Mouse (Mus musculus): ENCODE data around the gene Pecr. TPM values are rescaled to one million over a fixed set of nuclear protein-coding genes. Genes with fewer than 3 reads are reported as not detected.

Gene Pecr
- polyA plus RNA-seq, 1 experiment = 2.8 TPM

DNA sequence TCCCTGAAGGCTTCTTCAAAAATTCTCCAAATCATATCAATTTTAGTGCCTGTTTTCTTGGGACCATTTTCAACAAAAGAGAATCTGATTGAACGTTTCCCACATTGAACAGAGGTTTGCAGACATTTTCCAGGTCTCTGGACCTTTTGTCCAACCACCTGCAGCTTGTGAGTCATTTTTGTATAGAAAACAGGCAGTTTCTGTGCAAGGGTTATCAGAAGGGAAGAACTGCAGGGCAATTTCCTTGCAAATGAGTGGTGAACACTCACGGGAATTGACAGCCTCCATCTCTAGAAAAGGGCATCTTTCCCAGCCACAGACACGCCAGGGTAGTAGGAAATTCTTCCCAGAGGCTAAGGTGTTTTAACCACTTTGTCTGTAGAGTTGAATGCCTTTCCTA is 22.1 kb upstream of the Pecr start:
- no peaks in the 10 kb centered on the region for H3K27me3 ChIP-seq (ENCODE audit: control insufficient read depth, insufficient read depth, low read length)
- TF ChIP-seq POLR2A (IDR thresholded peaks at IDR 0.05; ENCODE audit: low read depth, low read length) (no peak), CTCF (IDR thresholded peaks at IDR 0.05; ENCODE audit: extremely low read depth, insufficient read depth, insufficient read length, insufficient replicate concordance) (no peak)
- no peak overlapping the region for H3K27ac ChIP-seq (ENCODE audit: insufficient read depth, low read length)
- H3K4me3 ChIP-seq (ENCODE audit: extremely low read depth, insufficient read depth, insufficient read length) = no peak overlapping the region; the same call in 1 of the 2 replicates
- 75% methylated on average over 3 of the region's 3 CpGs for WGBS
- H3K36me3 ChIP-seq (ENCODE audit: control insufficient read depth, insufficient read depth, low read length) = no peaks in the 10 kb centered on the region
- DNase-seq (ENCODE audit: low read depth in 1 of 2, low spot score in 2 of 2) = no peak
- H3K4me1 ChIP-seq (ENCODE audit: control insufficient read depth, insufficient read depth, insufficient read length) = no peaks in the 10 kb centered on the region

DNA sequence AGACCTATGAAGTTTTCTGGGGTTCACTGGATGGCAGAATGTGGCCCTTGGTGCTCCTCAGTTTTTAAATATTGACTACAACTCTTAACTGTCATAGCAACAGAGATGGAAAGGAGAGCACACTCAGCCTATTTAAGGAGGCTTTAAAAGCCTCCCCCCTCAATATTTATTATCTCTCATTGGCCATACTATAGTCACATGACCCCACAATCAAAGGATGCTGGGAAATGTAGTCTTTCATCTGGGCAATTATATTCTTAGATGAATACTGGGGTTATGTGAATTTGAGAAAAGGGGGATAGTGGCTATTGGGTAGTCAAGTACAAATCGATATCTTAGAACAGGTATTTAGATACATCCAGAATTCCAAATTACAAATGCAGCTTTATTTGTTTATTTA is 17.7 kb upstream of the Pecr start:
- TF ChIP-seq CTCF (IDR thresholded peaks at IDR 0.05; ENCODE audit: extremely low read depth, insufficient read depth, insufficient read length, insufficient replicate concordance) (no peak), POLR2A (IDR thresholded peaks at IDR 0.05; ENCODE audit: low read depth, low read length) (no peak)
- 85% methylated on average over 1 of the region's 1 CpGs for WGBS

DNA sequence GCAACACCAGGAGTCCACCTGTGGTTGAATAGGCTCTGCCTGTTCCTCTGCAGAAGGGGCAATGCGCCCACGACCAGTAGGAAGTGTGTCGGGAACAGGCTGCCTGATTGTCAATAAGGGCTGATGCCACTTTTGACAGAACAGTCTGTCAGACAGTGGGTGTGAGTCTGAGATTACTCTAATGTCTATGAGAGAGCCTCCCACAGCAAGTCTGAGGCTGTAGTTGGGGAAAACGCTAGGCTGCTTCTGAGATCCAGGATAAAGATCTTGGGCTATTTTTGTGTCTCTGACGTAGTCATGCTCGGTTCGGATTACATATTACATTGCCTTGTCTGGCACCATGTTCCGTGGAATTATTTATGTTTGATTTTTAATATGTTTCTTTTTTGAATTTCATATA is 11.6 kb upstream of the Pecr start:
- WGBS = 81% methylated on average over 8 of the region's 8 CpGs
- Histone ChIP-seq H3K4me3 (ENCODE audit: extremely low read depth, insufficient read depth, insufficient read length) (no peak overlapping the region), H3K4me1 (ENCODE audit: control insufficient read depth, insufficient read depth, insufficient read length) (no peaks in the 10 kb centered on the region), H3K36me3 (ENCODE audit: control insufficient read depth, insufficient read depth, low read length) (no peaks in the 10 kb centered on the region), H3K27ac (ENCODE audit: insufficient read depth, low read length) (no peak overlapping the region), H3K27me3 (ENCODE audit: control insufficient read depth, insufficient read depth, low read length) (no peaks in the 10 kb centered on the region)
- no peak for DNase-seq (ENCODE audit: low read depth in 1 of 2, low spot score in 2 of 2)
- no peak for TF ChIP-seq POLR2A (IDR thresholded peaks at IDR 0.05; ENCODE audit: low read depth, low read length)
- TF ChIP-seq CTCF (IDR thresholded peaks at IDR 0.05; ENCODE audit: extremely low read depth, insufficient read depth, insufficient read length, insufficient replicate concordance) = no peak

More for the DNA sequence above, 17.7 kb upstream of the Pecr start:
- Histone ChIP-seq H3K4me3 (ENCODE audit: extremely low read depth, insufficient read depth, insufficient read length) (no peak overlapping the region), H3K27ac (ENCODE audit: insufficient read depth, low read length) (no peak overlapping the region), H3K4me1 (ENCODE audit: control insufficient read depth, insufficient read depth, insufficient read length) (no peaks in the 10 kb centered on the region), H3K36me3 (ENCODE audit: control insufficient read depth, insufficient read depth, low read length) (no peaks in the 10 kb centered on the region), H3K27me3 (ENCODE audit: control insufficient read depth, insufficient read depth, low read length) (no peaks in the 10 kb centered on the region)
- DNase-seq (ENCODE audit: low read depth in 1 of 2, low spot score in 2 of 2) = no peak

DNA sequence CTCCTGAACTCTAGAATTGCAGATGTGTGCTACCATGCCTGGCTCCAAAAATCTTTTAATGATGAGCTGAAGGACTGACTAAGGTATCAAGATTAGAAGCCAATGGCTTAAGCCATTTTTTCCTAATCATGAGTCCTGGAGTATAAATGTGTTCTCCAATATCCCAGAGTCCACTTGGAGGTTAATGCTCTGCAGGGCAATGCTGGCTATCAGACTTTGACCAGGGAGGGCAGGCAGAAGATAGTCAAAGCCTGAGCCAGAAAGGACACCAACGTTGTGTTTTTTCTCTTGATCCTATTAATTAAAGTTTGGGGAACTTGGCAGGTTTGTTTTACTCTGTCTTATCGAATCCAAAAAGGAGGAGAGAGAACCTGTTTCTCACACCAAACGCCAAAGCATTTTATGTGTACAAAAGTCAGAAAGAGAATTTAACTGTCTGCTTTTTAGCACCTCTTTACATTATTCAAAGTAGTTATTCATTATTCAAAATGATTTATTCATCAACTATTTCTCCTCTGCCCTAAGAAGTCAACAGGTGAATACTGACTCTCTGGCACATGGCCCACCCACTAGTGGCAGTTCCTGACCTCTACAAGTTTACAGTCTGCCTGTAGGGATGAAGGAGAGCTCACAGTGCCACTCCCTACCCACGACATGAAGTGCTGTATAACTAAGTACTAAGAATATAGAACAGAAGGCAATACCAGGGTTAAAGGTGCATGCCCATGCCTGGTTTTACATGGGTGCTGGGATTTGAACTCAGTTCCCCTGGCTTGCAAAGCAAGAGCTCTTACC is 10.0 kb upstream of the Pecr start:
- WGBS = 65% methylated on average over 4 of the region's 4 CpGs
- H3K27ac ChIP-seq (ENCODE audit: insufficient read depth, low read length) = no peak overlapping the region
- no peak for TF ChIP-seq POLR2A (IDR thresholded peaks at IDR 0.05; ENCODE audit: low read depth, low read length)
- no peak for TF ChIP-seq CTCF (IDR thresholded peaks at IDR 0.05; ENCODE audit: extremely low read depth, insufficient read depth, insufficient read length, insufficient replicate concordance)

DNA sequence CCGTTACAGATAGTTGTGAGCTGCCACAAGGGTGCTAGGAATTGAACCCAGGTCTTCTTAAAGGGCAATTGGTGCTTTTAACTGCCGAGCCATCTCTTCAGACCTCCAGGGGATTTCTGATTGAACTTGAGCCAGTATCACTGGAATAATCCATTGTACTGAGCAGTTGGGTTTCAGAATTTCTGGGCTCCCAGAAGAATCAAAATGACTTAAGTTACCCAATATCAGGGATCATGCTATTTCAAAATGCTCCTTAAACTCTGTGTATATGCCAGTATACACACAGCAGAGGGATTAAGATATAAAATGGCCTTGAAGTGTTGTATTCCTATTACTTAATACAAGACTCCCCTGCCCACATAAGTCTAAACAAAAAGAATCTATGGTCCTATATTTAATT is 7.8 kb upstream of the Pecr start:
- H3K4me1 ChIP-seq (ENCODE audit: control insufficient read depth, insufficient read depth, insufficient read length) = no peaks in the 10 kb centered on the region
- no peak overlapping the region for H3K4me3 ChIP-seq (ENCODE audit: extremely low read depth, insufficient read depth, insufficient read length)
- 89% methylated on average over 2 of the region's 2 CpGs for WGBS
- no peak overlapping the region for H3K27ac ChIP-seq (ENCODE audit: insufficient read depth, low read length)
- TF ChIP-seq POLR2A (IDR thresholded peaks at IDR 0.05; ENCODE audit: low read depth, low read length) (no peak), CTCF (IDR thresholded peaks at IDR 0.05; ENCODE audit: extremely low read depth, insufficient read depth, insufficient read length, insufficient replicate concordance) (no peak)
- no peaks in the 10 kb centered on the region for H3K36me3 ChIP-seq (ENCODE audit: control insufficient read depth, insufficient read depth, low read length)
- no peaks in the 10 kb centered on the region for H3K27me3 ChIP-seq (ENCODE audit: control insufficient read depth, insufficient read depth, low read length)
- no peak for DNase-seq (ENCODE audit: low read depth in 1 of 2, low spot score in 2 of 2)

More for the DNA sequence above, 10.0 kb upstream of the Pecr start:
- Histone ChIP-seq H3K4me1 (ENCODE audit: control insufficient read depth, insufficient read depth, insufficient read length) (no peaks in the 10 kb centered on the region), H3K36me3 (ENCODE audit: control insufficient read depth, insufficient read depth, low read length) (no peaks in the 10 kb centered on the region), H3K27me3 (ENCODE audit: control insufficient read depth, insufficient read depth, low read length) (no peaks in the 10 kb centered on the region), H3K4me3 (ENCODE audit: extremely low read depth, insufficient read depth, insufficient read length) (no peak overlapping the region)
- no peak for DNase-seq (ENCODE audit: low read depth in 1 of 2, low spot score in 2 of 2)

DNA sequence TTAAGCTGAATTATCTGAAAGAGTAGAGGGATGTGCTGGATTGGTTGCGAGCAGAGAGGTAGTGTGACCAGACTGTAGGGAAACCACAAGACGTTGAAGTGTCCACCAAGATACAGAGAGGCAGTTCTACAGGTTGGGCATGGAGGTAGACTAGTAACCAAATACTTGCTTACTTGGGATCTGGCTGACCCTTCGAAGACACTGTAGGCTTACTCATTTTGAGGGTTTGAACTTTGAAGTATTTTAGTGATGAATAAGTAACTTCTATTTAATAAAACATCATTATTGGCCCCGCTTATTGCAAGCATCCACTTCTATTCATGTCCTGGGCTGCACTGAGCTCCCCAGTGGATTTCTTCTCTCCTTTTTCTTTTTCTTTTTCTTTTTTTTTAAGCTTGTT is 7.3 kb upstream of the Pecr start:
- Histone ChIP-seq H3K27ac (ENCODE audit: insufficient read depth, low read length) (no peak overlapping the region), H3K4me1 (ENCODE audit: control insufficient read depth, insufficient read depth, insufficient read length) (no peaks in the 10 kb centered on the region), H3K36me3 (ENCODE audit: control insufficient read depth, insufficient read depth, low read length) (no peaks in the 10 kb centered on the region), H3K27me3 (ENCODE audit: control insufficient read depth, insufficient read depth, low read length) (no peaks in the 10 kb centered on the region), H3K4me3 (ENCODE audit: extremely low read depth, insufficient read depth, insufficient read length) (no peak overlapping the region)
- TF ChIP-seq POLR2A (IDR thresholded peaks at IDR 0.05; ENCODE audit: low read depth, low read length) (no peak), CTCF (IDR thresholded peaks at IDR 0.05; ENCODE audit: extremely low read depth, insufficient read depth, insufficient read length, insufficient replicate concordance) (no peak)
- no peak for DNase-seq (ENCODE audit: low read depth in 1 of 2, low spot score in 2 of 2)
- 94% methylated on average over 4 of the region's 4 CpGs for WGBS

DNA sequence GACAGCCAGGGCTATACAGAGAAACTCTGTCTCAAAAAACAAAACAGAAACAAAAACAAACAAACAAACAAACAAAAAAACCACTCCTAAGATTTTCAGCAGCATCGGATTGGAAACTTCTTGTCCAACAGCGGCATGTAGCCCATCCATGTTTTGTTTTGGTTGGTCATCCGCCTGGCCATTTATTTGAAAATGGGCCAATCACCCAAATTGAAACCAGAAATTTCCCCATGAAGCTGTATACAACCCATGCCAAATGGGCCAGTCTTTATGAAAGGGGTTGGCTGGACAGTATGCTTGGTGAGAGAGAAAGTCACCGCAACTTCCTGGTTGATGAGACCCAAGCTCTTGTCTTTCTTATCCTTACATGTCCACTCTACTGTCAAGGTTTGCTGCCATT is 6.8 kb upstream of the Pecr start:
- WGBS = 93% methylated on average over 4 of the region's 4 CpGs
- no peak for TF ChIP-seq POLR2A (IDR thresholded peaks at IDR 0.05; ENCODE audit: low read depth, low read length)
- no peak for TF ChIP-seq CTCF (IDR thresholded peaks at IDR 0.05; ENCODE audit: extremely low read depth, insufficient read depth, insufficient read length, insufficient replicate concordance)
- H3K27me3 ChIP-seq (ENCODE audit: control insufficient read depth, insufficient read depth, low read length) = no peaks in the 10 kb centered on the region
- H3K4me1 ChIP-seq (ENCODE audit: control insufficient read depth, insufficient read depth, insufficient read length) = no peaks in the 10 kb centered on the region
- H3K4me3 ChIP-seq (ENCODE audit: extremely low read depth, insufficient read depth, insufficient read length) = no peak overlapping the region
- H3K36me3 ChIP-seq (ENCODE audit: control insufficient read depth, insufficient read depth, low read length) = no peaks in the 10 kb centered on the region
- H3K27ac ChIP-seq (ENCODE audit: insufficient read depth, low read length) = no peak overlapping the region
- DNase-seq (ENCODE audit: low read depth in 1 of 2, low spot score in 2 of 2) = no peak

All from spleen, adult 2 months (tissue).